Mouse (Mus musculus) ES-Bruce4 (cell line): ENCODE measurements around the gene Nmnat1.

ENCODE experiments used
- CTCF ChIP-seq: IDR thresholded peaks from one replicate; pipeline ENCODE4 v1.8.1; 2011; ENCODE audit warnings: low read depth, low read length
- EP300 ChIP-seq: IDR thresholded peaks from 2 replicates; pipeline ENCODE4 v1.6.1; 2011; ENCODE audit warnings: low read depth, low read length; ENCODE audit not compliant: insufficient read depth

- TF ChIP-seq EP300: no peak
- TF ChIP-seq CTCF: no peak
Measured at GRCm38 (mm10) chr4:149477078-149477477, 7.9 kb downstream of the Nmnat1 start, which contains the start of gene Tmem274.
